In the genomic region with DNA sequence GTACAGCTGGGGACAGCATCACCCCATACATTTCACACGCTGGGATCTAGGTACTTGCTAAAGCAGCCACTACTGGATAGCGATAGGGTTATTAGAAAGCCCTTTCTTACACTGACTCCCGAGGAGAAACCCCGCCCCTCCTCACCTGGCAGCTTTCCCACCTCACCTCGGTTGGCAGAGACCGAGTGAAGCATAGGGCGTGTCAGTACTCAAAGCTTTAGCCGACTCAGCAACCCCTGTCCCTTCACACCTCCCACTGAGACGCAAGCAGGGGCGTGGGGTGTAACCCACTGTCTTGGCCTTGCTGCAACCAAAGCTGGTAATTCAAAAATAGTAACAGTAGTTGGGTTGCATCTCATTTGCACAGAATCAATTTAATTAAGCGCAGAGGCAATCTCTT, we compare ENCODE assay signal across 8 mouse cellular contexts. TPM values are rescaled to one million over a fixed set of nuclear protein-coding genes. Genes with fewer than 3 reads are reported as not detected.
DNase-seq lines count a peak whose midpoint lies in the region; ATAC-seq and TF ChIP-seq lines count a peak whose summit lies in the region.
"Had no signal": no experiment of that assay in that cellular context is flagged by ENCODE, and none has a peak within 500 bp of the region (broad histone marks: within the 10 kb centered on the region; RNA-seq: fewer than 3 reads in every experiment).

No protein-coding gene starts in this region.

- no peak for ATAC-seq in heart, embryonic 15.5 days (replicated peaks; ENCODE audit: insufficient number of reproducible peaks, insufficient read depth, low FRiP score, low read depth)
- ATAC-seq in kidney, postnatal 0 days (replicated peaks; ENCODE audit: low FRiP score, low read depth), result no peak

- no peak overlapping the region for H3K9ac ChIP-seq in heart, embryonic 15.5 days
- H3K9ac ChIP-seq in kidney, postnatal 0 days (ENCODE audit: low read depth, low read length), result no peak overlapping the region

- peaks cover 78% of the 10 kb centered on the region for H3K4me1 ChIP-seq in heart, embryonic 15.5 days (replicated peaks)
- peaks cover 37% of the 10 kb centered on the region for H3K4me1 ChIP-seq in kidney, postnatal 0 days (replicated peaks; ENCODE audit: insufficient read depth, low read length)

- peak overlapping the region; percentile 39 for H3K4me3 ChIP-seq in heart, embryonic 15.5 days
- 0 out of 2 replicates have a peak overlapping the region, but pooled peaks have one; percentile 30 for H3K4me3 ChIP-seq in kidney, postnatal 0 days (replicated peaks; ENCODE audit: low read depth, low read length)

- peak overlapping the region; percentile 81 for H3K27ac ChIP-seq in heart, embryonic 15.5 days
- peak overlapping the region; percentile 67; the same call in 1 of the 2 replicates for H3K27ac ChIP-seq in kidney, postnatal 0 days

- 15% methylated on average over 11 of the region's 11 CpGs for WGBS in heart, embryonic 15.5 days
- WGBS in kidney, postnatal 0 days, result 4% methylated on average over 11 of the region's 11 CpGs

- peaks cover under 1% of the 10 kb centered on the region; the same call in 1 of the 2 replicates for H3K36me3 ChIP-seq in heart, embryonic 15.5 days
- no peaks in the 10 kb centered on the region for H3K36me3 ChIP-seq in kidney, postnatal 0 days (ENCODE audit: insufficient read depth, low read length)

- DNase-seq in ES-CJ7 (ENCODE audit: low read depth, low spot score), result peak; percentile 57
- DNase-seq in cerebellum, adult 8-10 months, result peak; percentile 72
- no peak for DNase-seq in kidney, postnatal 0 days (ENCODE audit: low spot score)
- DNase-seq in lung, postnatal 4 days, result peak; percentile 76 to 82
- DNase-seq in right cerebral cortex, adult 18-20 months, result no peak
- DNase-seq in left cerebral cortex, postnatal 4 days, result no peak

- intact Hi-C loops in left cerebral cortex, postnatal 4 days (cut with DNase I), result no loop called here

- H3K4me2 ChIP-seq in heart, embryonic 15.5 days, result peak overlapping the region; percentile 71
- peak overlapping the region; percentile 65 for H3K4me2 ChIP-seq in kidney, postnatal 0 days (ENCODE audit: low read length)

- no peak for TF ChIP-seq CTCF in kidney, postnatal 0 days (IDR thresholded peaks at IDR 0.05; ENCODE audit: low read depth)

- no peaks in the 10 kb centered on the region for H3K9me3 ChIP-seq in heart, embryonic 15.5 days (replicated peaks)
- H3K9me3 ChIP-seq in kidney, postnatal 0 days (replicated peaks; ENCODE audit: low read length), result no peaks in the 10 kb centered on the region

- peaks cover 23% of the 10 kb centered on the region for H3K27me3 ChIP-seq in heart, embryonic 15.5 days
- no peaks in the 10 kb centered on the region for H3K27me3 ChIP-seq in kidney, postnatal 0 days (ENCODE audit: insufficient read depth, low read length)

RNA-seq across cellular contexts. Expression of gene Plekhh3, which starts 2.0 kb away (rescaled TPM):
- 10.5 and 13.6 TPM in 2 replicates for polyA plus RNA-seq in heart, embryonic 15.5 days (2015; fragmentation: Nextera tagmentation; extraction: Ambion mirVana)
- 14.1 and 16.6 TPM in 2 replicates for polyA plus RNA-seq in kidney, postnatal 0 days (2015; fragmentation: Nextera tagmentation; extraction: Ambion mirVana)
- total RNA-seq in left cerebral cortex, postnatal 4 days (2021), result 1 to 10 TPM; 5.6 to 6.1 TPM

RNA-seq across cellular contexts. Expression of gene Ccr10, which starts 2.1 kb away (rescaled TPM):
- polyA plus RNA-seq in heart, embryonic 15.5 days (2015; fragmentation: Nextera tagmentation; extraction: Ambion mirVana), result 0.28 and 0.38 TPM in 2 replicates
- polyA plus RNA-seq in kidney, postnatal 0 days (2015; fragmentation: Nextera tagmentation; extraction: Ambion mirVana), result 0.36 and 0.45 TPM in 2 replicates
- total RNA-seq in left cerebral cortex, postnatal 4 days (2021), result not detected
- total RNA-seq: common myeloid progenitor, adult 5-6 weeks had no signal

RNA-seq across cellular contexts. Expression of gene Cntnap1, which starts 2.8 kb away (rescaled TPM):
- 0.50 and 0.85 TPM in 2 replicates for polyA plus RNA-seq in heart, embryonic 15.5 days (2015; fragmentation: Nextera tagmentation; extraction: Ambion mirVana)
- polyA plus RNA-seq in kidney, postnatal 0 days (2015; fragmentation: Nextera tagmentation; extraction: Ambion mirVana), result 0.75 and 0.78 TPM in 2 replicates
- 1 to 10 TPM; 4.8 to 7.4 TPM for total RNA-seq in left cerebral cortex, postnatal 4 days (2021)

RNA-seq across cellular contexts. Expression of gene Tubg2, which starts 17.4 kb away (rescaled TPM):
- 2.7 and 3.4 TPM in 2 replicates for polyA plus RNA-seq in heart, embryonic 15.5 days (2015; fragmentation: Nextera tagmentation; extraction: Ambion mirVana)
- polyA plus RNA-seq in kidney, postnatal 0 days (2015; fragmentation: Nextera tagmentation; extraction: Ambion mirVana), result 4.3 and 4.9 TPM in 2 replicates
- 10 to 100 TPM; 38.6 to 41.6 TPM for total RNA-seq in left cerebral cortex, postnatal 4 days (2021)
- total RNA-seq: common myeloid progenitor, adult 5-6 weeks had no signal

RNA-seq across cellular contexts. Expression of gene Ezh1, which starts 53.2 kb away (rescaled TPM):
- polyA plus RNA-seq in heart, embryonic 15.5 days (2015; fragmentation: Nextera tagmentation; extraction: Ambion mirVana), result 13.3 and 15.0 TPM in 2 replicates
- 18.6 and 20.3 TPM in 2 replicates for polyA plus RNA-seq in kidney, postnatal 0 days (2015; fragmentation: Nextera tagmentation; extraction: Ambion mirVana)
- total RNA-seq in left cerebral cortex, postnatal 4 days (2021), result 10 to 100 TPM; 34.3 to 36.6 TPM

Comparison
In these comparisons a context has a peak if more than half of its experiments do, and no peak if none do; other contexts are left out.
1. DNase-seq: peak in ES-CJ7 (single experiment), cerebellum, adult 8-10 months (single experiment) and lung, postnatal 4 days (2 of 2); none in kidney, postnatal 0 days (single experiment), right cerebral cortex, adult 18-20 months (single experiment) and left cerebral cortex, postnatal 4 days (single experiment).